Mouse (Mus musculus) kidney, postnatal 4 days (tissue): Measurements from ENCODE around the gene Tenm2.
A peak's percentile ranks its signal among the peaks of the same experiment; 100 is the strongest.

ENCODE experiments used
- DNase-seq, 2 experiments: peaks; one replicate each; pipeline ENCODE4 v3.0.0; 2021; ENCODE audit warnings: mixed read lengths in 2 of 2

Gene Tenm2

GRCm38 (mm10) chr11:36337063-36337462 lies 898.7 kb downstream of the Tenm2 start:
- no peak for DNase-seq

- DNase-seq: no peak
Measured at GRCm38 (mm10) chr11:36335147-36335546, 900.6 kb downstream of the Tenm2 start.

DNA sequence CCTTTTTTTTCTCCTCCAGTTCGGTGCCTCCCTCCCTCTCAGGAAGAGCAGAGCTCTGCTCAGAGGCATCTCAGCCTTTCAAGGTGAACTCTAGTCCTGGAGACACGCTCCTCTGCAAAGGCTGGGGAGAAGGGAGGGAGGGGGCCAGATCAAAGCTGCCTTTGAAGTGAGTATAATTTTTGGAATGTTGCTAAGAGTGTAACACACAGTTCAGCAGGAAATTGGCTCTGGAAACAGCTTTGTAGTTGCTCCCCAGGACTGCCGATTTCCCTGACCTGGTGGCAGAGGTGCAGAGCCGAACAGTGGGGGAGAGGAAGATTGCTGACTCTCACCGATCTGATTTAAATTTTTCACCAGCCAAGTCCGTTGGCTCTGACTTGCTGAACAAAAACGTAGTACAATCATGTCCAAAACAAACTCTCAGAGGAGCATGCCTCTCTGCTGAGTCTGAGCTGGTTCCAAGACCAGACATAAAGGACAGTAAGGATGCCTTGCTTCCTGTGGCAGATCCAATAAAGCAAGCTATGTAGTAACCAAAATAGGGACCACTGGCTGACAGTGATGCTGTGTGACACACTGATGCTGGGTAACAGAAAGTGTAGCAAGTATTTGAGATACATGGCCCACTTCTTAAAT lies 901.5 kb downstream of the Tenm2 start:
- peak; percentile 8 to 10 for DNase-seq

- DNase-seq: no peak
Measured at GRCm38 (mm10) chr11:36332222-36332621, 903.5 kb downstream of the Tenm2 start.

- no peak for DNase-seq
Measured at GRCm38 (mm10) chr11:36331408-36332178, 904.2 kb downstream of the Tenm2 start.

DNA sequence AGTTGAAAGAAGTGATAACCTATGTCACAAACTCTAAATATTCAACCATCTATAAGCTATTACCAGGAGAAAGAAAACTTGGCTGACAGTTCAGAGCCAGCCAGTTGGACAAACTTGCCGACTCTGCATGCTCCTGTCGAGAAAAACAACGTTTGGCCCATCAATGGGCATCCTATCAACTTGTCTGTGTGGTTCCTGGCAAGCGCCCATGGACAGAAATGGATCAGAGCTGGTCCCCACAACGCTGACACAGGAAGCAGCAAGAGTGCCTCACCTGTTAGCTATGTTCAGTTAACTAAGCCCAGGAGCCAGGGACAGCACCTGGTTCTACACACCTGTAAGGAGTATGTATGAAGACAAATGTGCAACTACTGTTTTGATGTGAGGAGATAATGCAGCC lies 908.5 kb downstream of the Tenm2 start:
- DNase-seq: no peak

DNA sequence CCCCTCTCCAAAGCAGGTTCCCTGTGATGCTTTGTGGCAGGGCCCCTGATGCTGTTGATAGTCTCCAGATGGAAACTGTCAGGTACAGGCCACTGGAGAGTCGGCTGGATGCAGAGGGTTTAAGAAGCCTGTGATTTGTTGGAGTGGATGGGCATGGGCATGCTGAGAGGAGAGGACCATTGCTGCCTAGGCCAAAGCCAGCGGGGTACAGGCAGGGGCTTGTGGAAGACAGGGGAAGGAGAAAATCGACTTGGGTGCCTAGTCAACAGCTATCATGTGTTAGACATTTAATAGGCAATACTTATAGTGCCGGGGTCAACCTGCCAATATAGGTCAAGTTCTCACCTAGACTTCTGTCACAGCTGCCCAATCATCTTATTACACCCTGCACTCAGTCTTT lies 926.4 kb downstream of the Tenm2 start:
- DNase-seq: no peak

GRCm38 (mm10) chr11:36307276-36307675 lies 928.5 kb downstream of the Tenm2 start:
- no peak for DNase-seq

DNA sequence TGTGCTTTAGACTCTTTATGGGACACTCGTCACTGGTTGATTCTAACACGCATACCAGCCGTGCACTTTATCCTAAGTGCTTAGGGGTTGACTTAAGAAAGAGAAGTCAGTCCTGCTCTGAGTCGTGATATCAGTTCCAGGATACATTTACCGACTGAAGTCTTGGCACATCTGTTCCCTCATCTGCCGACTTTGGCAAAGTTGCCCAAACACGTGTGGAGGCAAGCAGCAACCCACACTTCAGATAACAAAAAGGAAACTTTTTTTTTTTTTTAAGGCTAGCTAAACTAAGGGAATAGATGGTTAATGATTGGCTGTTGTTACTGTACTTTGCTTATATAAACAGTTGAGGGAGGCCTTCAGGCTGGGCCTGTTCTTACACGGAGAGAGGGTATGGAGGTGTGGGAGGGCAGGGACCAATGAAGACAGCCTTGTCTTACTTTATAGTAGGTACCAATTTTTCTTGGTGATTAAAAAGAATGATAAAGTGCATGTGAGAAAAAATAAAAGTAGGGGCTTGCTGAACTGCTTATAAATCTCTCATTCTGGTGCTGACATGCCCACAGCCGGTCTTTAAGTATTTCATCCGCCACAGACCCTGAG lies 930.3 kb downstream of the Tenm2 start:
- DNase-seq: peak in 1 of 2 experiments; percentile 6

DNA sequence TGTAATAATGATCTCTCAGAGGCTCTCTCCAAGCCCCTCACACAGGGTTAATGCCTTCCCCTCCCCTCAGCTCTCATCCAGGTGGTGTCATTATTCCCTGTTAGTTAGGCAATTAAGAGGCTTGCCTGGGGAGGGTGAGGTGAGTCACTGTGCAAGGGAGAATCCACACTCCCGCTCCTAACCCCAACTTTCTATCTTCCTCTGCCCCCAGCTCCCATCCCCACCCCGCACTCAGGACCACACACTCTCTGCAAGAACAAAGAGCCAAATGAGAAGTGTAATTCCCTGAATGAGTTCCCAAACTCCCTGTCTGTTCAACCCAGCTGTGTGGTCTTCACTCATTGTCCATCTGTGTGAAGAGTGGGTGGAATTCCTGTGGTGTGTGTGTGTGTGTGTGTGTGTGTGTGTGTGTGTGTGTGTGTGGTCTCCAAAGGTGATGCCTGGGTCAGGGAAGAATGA lies 932.8 kb downstream of the Tenm2 start:
- no peak for DNase-seq

GRCm38 (mm10) chr11:36302096-36302495 lies 933.7 kb downstream of the Tenm2 start:
- DNase-seq: no peak

DNA sequence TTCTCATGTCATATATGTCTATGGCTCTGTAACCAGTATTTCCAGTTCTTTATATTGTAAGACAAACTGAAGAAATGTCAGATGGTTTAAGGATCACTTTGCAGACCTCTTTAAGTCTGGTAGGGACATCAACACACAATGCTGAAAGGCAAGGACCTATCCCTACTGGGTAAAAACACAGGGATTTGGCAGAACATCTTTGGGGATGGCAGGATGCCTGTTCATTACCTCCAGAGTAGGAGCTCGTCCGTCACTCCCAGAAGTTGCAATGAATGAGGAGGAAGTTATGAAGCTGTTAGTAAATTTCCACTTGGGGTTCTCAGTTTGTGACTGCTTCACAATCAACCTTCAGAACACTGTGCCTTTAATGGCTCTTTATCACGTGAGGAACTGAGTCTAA lies 939.2 kb downstream of the Tenm2 start:
- no peak for DNase-seq

DNA sequence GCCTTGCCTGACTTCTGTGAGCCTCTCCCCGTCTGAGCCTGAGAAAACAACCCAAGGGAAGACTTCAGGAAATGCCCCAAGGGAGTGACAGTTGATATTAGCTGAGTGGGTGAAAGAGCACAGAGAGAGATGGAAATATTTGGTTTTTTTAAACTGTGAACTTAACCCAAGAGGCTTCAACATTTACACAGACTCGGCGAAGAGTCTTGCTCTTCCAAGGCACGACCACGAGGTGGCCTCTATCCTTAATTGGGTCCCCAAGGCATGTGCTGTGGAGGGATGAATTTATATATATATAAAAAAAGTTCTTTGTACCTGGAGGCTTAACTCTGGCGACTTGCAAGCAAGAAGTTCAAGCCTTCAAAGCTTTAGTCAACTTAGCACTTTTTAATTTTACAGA lies 943.6 kb downstream of the Tenm2 start:
- peak; percentile 31 to 43 for DNase-seq

DNA sequence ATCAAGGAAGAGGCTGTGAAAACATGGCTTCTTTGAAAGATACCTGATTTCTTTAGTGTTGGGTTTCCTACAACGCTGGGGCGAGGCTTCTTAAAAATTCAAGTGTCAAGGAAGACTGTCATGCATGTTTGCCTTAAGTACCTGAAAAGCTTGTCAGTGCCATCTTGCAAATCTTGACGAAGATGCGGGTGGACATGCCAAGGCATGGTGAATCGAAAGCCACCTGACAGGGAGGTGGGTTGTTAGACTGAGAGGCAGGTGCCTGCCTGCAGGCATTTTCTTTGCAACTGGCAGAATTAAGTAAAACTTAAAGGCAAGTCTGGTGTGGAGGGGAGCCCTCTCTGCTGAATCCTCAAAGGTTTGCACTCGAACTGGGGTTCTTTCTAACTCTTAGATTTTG lies 949.5 kb downstream of the Tenm2 start:
- no peak for DNase-seq

DNA sequence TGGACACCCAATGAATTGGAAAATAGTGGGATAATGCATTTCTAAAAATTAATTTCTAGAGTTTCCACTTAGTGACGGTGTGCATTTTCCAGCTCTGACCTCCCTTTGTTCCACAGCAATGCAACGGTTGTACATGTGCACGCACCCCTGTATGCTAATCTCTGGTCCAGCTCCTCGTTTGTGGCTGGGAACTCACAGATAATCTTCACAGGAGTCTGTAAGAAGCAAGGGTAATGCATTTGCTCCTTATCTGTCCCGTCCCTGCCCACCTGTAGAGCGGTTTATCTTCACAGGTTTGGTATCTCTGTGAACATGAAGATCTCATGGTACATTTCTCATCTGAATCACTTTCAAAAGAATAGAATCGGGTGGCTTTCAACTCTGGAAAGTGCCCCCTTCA lies 955.2 kb downstream of the Tenm2 start:
- no peak for DNase-seq

DNA sequence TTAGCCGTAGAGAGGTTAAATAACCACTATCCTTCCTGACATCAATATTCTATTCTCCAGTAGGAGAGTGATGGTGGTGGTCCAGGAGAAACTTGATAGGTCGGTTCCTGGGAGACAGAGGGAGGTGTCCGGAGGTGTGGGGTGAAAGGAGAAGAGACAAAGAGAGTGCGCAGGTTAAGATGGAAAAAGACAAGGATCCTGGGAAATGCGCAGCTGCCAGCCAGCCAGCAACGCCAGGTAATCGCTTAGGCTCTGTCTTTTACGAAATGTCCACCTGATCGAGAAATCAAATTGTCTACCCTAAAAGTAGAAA lies 957.9 kb downstream of the Tenm2 start:
- DNase-seq: no peak

GRCm38 (mm10) chr11:36277192-36277902 lies 958.4 kb downstream of the Tenm2 start:
- DNase-seq: peak; percentile 49 to 56

DNA sequence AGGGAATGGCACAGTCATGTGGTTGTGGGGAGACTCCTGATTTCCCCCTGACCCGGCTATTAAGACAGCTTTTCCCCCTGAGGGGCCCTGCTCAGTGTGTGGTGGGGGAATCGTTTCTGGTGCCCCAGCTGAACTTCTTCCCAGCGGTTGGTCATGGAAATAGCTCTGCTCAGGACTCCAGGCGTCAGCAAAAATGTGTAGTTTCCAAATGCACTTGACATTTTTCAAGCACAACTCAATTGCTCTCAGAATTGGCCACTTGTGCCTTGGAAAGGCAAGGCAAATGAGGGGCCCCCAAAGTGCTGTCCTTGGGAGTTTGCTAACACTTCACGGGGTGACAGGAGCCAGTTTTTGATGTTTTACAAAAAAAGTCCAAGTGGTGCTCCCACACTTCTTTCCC lies 959.7 kb downstream of the Tenm2 start:
- no peak for DNase-seq

DNA sequence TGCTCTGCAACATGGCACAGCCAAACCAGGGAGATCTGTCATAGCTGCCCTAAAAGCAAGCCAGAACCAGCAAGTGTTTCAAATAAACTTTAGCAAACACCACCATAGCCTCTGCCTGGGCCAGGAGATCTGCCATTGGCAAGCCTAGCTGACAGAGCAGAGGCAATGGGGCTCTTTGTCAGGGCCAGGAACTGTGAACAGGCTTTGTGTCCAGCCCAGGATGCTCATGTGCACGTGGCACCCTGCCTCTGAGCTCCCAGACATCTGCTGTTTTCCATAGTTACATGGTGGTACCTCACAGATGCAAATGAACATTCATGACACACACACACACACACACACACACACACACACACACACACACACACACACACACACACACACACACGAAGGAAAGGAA lies 963.6 kb downstream of the Tenm2 start:
- DNase-seq: no peak

DNA sequence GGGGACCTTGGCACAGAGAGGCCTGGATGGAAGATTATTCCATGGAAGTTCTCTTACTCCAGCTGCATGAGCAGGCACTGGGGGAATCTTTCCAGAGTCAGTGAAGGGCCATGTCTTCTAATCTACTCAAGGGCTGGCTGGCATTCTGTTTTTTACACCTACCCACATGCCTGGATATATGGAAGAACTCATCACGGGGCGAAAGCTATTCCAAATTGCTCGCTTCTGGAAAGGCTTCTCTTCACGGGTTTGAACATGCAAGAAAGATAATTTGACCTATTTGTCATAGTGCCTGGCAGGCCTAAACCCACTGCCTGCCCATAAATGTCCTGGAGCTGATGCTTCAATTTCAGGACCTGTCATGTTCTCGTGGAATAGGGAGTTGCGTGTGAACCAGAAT lies 965.8 kb downstream of the Tenm2 start:
- no peak for DNase-seq

GRCm38 (mm10) chr11:36264776-36265466 lies 970.8 kb downstream of the Tenm2 start:
- peak; percentile 20 to 40 for DNase-seq

DNA sequence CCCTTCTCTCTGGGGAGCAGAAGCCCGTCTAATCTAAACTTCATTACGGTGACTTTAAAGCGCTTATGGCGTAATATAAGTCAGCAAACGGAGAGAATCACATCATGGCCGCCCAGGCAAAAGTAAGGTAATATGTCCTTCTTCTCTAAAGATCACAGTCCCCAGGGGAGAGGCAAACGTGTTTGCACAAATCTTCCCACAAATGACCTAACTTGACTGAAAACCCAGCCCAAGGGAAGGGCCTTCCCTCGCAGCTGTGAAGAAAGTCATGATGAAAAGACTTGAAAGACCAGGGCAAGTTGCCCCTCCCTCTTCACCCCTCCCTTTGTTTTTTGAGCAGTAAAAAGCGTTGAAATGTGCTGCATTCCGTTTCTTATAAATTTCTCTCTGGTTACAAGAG lies 971.9 kb downstream of the Tenm2 start:
- no peak for DNase-seq

- DNase-seq: no peak
Measured at GRCm38 (mm10) chr11:36257187-36257586, 978.6 kb downstream of the Tenm2 start.
